Mouse (Mus musculus): ENCODE data around the gene Myh7. TPM values are rescaled to one million over a fixed set of nuclear protein-coding genes. Genes with fewer than 3 reads are reported as not detected.
"Not testable (repeated sequence)": the region's sequence is repeated elsewhere in the genome, so short reads cannot be mapped to it uniquely, and the experiment has no call there.

Myh7 gene
- polyA plus RNA-seq, 1 experiment: not detected

DNA sequence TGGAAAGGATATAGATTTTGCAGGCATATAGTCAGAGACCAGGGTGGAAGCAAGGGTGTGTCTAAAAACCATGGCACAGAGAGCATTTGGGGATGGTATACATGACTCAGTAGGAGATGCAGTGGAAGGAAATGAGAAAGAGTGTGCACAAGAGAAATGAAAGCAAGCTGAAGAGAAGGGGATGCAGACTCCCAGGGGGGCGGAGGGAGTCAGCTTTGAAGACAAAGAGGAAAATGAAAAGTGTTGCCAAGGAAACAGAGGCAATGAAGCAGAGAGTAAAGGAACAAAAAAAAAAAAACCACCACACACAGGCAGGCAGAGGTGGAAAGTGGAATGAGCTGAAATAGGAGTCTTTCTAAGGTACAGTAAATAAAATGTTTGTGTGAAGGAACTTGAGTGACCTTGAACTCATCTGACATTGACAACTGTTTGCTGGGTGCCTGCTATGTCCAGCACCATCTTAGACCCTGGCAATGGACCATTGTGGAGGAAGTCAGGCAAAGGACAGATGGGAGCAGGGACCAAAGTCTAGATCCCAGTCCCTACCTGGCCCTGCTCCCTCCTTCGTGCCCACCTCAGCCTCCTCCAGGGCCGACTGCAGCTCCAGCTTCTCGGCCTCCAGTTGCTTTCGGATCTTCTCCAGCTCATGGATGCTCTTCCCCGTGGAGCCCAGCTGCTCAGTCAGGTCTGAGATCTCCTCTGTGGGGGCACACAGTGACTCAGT lies 20.2 kb downstream of the Myh7 start:
- no peak overlapping the region for H3K4me3 ChIP-seq (ENCODE audit: insufficient read depth, low read length)
- H3K4me1 ChIP-seq (ENCODE audit: control insufficient read depth, insufficient read depth, low read length): no peaks in the 10 kb centered on the region
- TF ChIP-seq POLR2A (IDR thresholded peaks at IDR 0.05; ENCODE audit: borderline replicate concordance, low read depth, low read length) (no peak), CTCF (IDR thresholded peaks at IDR 0.05; ENCODE audit: low read depth, low read length) (no peak)
- no peak overlapping the region for H3K27ac ChIP-seq (ENCODE audit: insufficient read depth, low read depth, low read length)

DNA sequence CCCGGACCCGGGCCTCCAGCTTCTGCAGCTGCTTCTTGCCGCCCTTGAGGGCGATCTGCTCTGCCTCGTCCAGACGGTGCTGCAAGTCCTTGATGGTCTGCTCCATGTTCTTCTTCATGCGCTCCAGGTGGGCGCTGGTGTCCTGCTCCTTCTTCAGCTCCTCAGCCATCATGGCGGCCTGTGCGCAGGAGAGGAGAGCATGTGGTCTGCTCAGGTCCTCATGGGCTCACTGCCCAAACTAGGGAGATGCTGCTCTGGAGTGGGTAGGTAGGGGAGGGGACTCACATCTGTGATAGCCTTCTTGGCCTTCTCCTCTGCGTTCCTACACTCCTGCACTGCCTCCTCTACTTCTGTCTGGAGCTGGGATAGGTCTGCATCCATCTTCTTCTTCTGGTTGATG lies 21.6 kb downstream of the Myh7 start:
- H3K4me1 ChIP-seq (ENCODE audit: control insufficient read depth, insufficient read depth, low read length); H3K27ac ChIP-seq (ENCODE audit: insufficient read depth, low read depth, low read length); H3K4me3 ChIP-seq (ENCODE audit: insufficient read depth, low read length): not testable (repeated sequence)

DNA sequence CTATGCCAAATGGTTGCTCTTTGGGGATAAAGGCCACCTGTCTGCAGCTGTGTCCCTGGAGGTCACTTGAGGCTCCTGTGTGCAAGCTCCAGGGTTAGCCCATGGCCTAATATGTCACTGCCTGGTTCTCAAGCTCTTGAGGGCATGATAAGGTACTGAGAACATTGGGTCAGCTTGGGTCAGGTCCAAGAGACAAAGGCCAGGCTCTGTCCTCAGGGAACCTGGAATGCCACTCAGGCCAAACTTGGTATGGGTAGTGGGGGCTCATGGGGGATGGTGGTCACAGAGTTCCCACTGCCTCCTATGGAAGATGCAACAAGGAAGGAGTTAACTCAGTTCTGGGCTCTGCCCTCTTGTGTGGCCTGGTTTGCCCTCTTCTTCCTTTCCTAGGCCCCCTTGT lies 26.1 kb downstream of the Myh7 start:
- no peak overlapping the region for H3K27ac ChIP-seq (ENCODE audit: insufficient read depth, low read depth, low read length)
- H3K4me1 ChIP-seq (ENCODE audit: control insufficient read depth, insufficient read depth, low read length): no peaks in the 10 kb centered on the region
- no peak overlapping the region for H3K4me3 ChIP-seq (ENCODE audit: insufficient read depth, low read length)
- TF ChIP-seq POLR2A (IDR thresholded peaks at IDR 0.05; ENCODE audit: borderline replicate concordance, low read depth, low read length) (no peak), CTCF (IDR thresholded peaks at IDR 0.05; ENCODE audit: low read depth, low read length) (no peak)

DNA sequence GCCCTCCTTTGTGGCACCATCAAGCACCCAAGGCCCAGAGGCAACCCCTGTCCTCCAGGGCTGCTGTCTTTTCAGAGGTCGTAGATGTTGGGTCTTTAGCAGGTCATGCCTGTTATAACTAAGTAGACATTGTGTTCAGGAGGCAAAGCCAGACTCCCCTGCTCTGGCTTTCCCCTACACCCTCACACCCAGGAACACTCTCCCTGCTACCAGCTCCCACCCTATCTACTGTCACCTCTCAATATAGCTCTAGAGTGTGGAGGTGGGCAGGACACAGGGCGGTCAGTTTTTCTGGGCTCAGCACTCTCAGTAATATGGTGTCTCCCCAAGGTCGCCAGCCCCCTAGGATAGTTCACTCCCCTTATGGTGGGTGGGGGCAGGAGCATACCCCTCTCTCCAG lies 26.6 kb downstream of the Myh7 start:
- Histone ChIP-seq H3K4me3 (ENCODE audit: insufficient read depth, low read length) (no peak overlapping the region), H3K27ac (ENCODE audit: insufficient read depth, low read depth, low read length) (no peak overlapping the region), H3K4me1 (ENCODE audit: control insufficient read depth, insufficient read depth, low read length) (no peaks in the 10 kb centered on the region)
- TF ChIP-seq POLR2A (IDR thresholded peaks at IDR 0.05; ENCODE audit: borderline replicate concordance, low read depth, low read length): no peak
- TF ChIP-seq CTCF (IDR thresholded peaks at IDR 0.05; ENCODE audit: low read depth, low read length): no peak

DNA sequence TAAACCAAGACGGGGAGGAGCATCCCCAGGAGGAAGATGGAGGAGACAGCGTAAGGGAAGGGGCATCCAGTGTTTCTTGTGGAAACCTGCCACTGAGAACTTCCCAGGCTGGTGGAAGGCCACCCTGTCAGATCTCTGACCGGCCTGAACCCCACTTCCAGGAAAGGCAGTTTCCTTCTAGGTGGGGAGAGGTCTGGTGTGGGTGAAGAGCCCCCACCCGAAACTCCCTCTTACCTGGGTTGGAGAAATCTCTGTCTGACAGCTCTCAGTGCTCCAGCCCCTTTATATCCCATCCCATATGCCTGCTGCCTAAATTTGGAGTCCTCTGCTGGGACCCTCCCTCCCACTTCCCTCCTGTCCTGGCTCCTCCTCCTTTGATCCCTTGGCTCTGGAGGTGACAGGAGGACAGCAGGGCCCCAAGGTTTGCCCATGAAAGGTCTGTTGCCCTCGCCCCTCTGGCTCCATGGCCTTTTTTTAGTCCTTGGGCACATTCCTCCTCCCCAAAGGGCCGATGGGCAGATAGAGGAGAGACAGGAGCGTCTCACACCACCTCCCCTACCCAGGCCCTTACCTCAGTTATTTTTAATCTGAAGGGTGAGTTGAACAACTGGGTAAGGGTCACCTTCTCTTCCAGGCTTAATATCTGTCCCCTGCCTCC lies 28.0 kb downstream of the Myh7 start, which contains the start of gene Myh6:
Gene Myh6, minus strand, starts transcription at position 608 of the 658 bp plus-strand sequence.
- no peak for TF ChIP-seq CTCF (IDR thresholded peaks at IDR 0.05; ENCODE audit: low read depth, low read length)
- TF ChIP-seq POLR2A (IDR thresholded peaks at IDR 0.05; ENCODE audit: borderline replicate concordance, low read depth, low read length): no peak
- H3K27ac ChIP-seq (ENCODE audit: insufficient read depth, low read depth, low read length): no peak within 1 kb of the TSS
- no peak within 1 kb of the TSS for H3K4me3 ChIP-seq (ENCODE audit: insufficient read depth, low read length)
- H3K4me1 ChIP-seq (ENCODE audit: control insufficient read depth, insufficient read depth, low read length): no peaks in the 10 kb centered on the region

DNA sequence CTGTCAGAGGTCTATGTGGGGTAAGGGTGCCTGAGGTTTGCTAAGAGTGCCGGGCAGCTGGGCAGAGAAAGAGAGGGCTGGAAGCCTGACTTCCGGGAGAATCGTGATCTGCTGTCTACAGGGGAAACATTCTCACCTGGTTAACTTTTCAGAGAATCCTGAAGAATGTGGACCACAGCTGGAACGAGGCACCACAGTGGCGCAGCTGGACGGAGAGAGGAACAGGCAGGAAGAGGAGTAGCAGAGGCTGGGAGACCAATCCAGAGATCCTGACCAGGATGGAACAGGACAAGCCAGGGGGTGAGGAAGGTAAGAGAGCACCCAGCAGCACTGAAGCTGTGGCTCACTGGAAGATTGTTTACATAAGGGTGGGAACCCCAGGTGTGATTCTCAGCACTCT lies 28.8 kb downstream of the Myh7 start:
- Histone ChIP-seq H3K27ac (ENCODE audit: insufficient read depth, low read depth, low read length) (no peak overlapping the region), H3K4me1 (ENCODE audit: control insufficient read depth, insufficient read depth, low read length) (no peaks in the 10 kb centered on the region; the same call in 1 of the 2 replicates), H3K4me3 (ENCODE audit: insufficient read depth, low read length) (no peak overlapping the region)
- no peak for TF ChIP-seq CTCF (IDR thresholded peaks at IDR 0.05; ENCODE audit: low read depth, low read length)
- no peak for TF ChIP-seq POLR2A (IDR thresholded peaks at IDR 0.05; ENCODE audit: borderline replicate concordance, low read depth, low read length)

DNA sequence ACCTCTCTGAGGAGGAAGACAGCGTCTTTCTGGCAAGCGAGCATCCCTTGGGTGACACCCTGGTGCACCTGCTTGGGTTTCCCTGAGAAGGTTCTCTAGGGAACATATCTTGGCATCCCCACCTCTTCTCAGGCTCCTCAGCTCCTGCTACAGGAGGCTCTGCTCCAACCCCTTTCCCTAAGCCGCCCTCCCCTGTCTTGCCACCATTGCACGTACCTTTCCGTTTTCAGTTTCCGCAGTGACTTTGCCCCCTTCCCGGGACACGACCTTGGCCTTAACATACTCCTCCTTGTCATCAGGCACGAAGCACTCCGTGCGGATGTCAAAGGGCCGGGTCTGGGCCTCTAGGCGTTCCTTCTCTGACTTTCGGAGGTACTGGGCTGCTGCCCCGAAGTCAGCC lies 29.4 kb downstream of the Myh7 start:
- no peak overlapping the region for H3K27ac ChIP-seq (ENCODE audit: insufficient read depth, low read depth, low read length)
- TF ChIP-seq CTCF (IDR thresholded peaks at IDR 0.05; ENCODE audit: low read depth, low read length) (no peak), POLR2A (IDR thresholded peaks at IDR 0.05; ENCODE audit: borderline replicate concordance, low read depth, low read length) (no peak)
- H3K4me1 ChIP-seq (ENCODE audit: control insufficient read depth, insufficient read depth, low read length): no peaks in the 10 kb centered on the region; the same call in none of the 2 replicates
- no peak overlapping the region for H3K4me3 ChIP-seq (ENCODE audit: insufficient read depth, low read length)

DNA sequence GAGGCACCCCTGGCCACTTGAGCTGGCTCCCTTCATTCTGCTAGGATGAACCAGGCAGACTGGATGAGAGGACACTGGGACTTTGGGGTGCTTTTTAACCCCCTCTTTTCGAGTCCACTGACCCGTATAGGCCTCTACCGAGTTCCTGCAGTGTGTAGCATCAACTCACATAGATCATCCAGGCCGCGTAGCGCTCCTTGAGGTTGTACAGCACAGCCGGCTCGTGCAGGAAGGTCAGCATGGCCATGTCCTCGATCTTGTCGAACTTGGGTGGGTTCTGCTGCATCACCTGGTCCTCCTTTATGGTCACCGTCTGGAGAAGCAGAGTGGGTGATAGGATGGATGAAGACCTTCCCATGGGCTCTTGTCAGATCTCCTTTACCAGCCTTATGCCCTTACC lies 30.7 kb downstream of the Myh7 start:
- Histone ChIP-seq H3K4me1 (ENCODE audit: control insufficient read depth, insufficient read depth, low read length) (no peaks in the 10 kb centered on the region; the same call in none of the 2 replicates), H3K27ac (ENCODE audit: insufficient read depth, low read depth, low read length) (no peak overlapping the region), H3K4me3 (ENCODE audit: insufficient read depth, low read length) (no peak overlapping the region)
- no peak for TF ChIP-seq POLR2A (IDR thresholded peaks at IDR 0.05; ENCODE audit: borderline replicate concordance, low read depth, low read length)
- no peak for TF ChIP-seq CTCF (IDR thresholded peaks at IDR 0.05; ENCODE audit: low read depth, low read length)

DNA sequence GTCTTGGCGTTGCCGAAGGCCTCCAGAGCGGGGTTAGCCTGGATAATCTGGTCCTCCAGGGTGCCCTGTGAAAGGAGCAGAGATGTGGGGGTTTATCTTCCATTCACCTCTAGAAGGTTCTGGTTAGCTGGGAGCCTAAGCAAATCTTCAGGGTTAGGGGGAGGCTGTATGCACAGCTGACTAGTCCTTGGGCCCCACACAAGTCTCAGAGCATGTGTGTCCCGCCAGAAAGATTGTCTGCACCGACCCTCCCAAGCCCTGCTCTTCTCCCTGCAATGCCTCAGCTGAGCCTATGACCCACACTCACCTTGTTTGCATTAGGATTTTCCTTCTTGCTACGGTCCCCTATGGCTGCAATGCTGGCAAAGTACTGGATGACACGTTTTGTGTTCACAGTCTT lies 31.7 kb downstream of the Myh7 start:
- TF ChIP-seq CTCF (IDR thresholded peaks at IDR 0.05; ENCODE audit: low read depth, low read length): no peak
- TF ChIP-seq POLR2A (IDR thresholded peaks at IDR 0.05; ENCODE audit: borderline replicate concordance, low read depth, low read length): no peak
- H3K4me3 ChIP-seq (ENCODE audit: insufficient read depth, low read length): no peak overlapping the region
- H3K27ac ChIP-seq (ENCODE audit: insufficient read depth, low read depth, low read length): no peak overlapping the region
- H3K4me1 ChIP-seq (ENCODE audit: control insufficient read depth, insufficient read depth, low read length): no peaks in the 10 kb centered on the region; the same call in none of the 2 replicates

DNA sequence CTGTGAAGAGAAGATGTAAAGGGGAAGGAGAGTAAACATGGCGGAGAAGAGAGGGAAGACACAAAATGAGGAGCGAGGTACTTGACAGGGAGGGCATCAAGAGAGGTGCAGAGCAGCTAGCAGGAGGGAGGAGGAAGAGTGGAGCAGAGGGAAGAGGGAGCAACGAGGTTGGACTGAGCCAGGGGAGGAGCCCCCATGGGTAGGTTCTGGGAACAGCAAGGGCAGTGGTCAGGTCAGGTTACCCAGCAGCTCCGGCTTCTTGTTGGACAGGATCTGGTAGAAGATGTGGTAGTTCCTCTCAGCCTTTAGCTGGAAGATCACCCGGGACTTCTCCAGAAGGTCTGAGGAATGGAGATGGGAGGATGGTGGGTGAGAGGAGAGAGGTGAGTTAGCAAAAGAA lies 32.9 kb downstream of the Myh7 start:
- TF ChIP-seq CTCF (IDR thresholded peaks at IDR 0.05; ENCODE audit: low read depth, low read length) (no peak), POLR2A (IDR thresholded peaks at IDR 0.05; ENCODE audit: borderline replicate concordance, low read depth, low read length) (no peak)

More for the DNA sequence above, 32.9 kb downstream of the Myh7 start:
- no peak overlapping the region for H3K27ac ChIP-seq (ENCODE audit: insufficient read depth, low read depth, low read length)
- no peaks in the 10 kb centered on the region; the same call in none of the 2 replicates for H3K4me1 ChIP-seq (ENCODE audit: control insufficient read depth, insufficient read depth, low read length)
- no peak overlapping the region for H3K4me3 ChIP-seq (ENCODE audit: insufficient read depth, low read length)
